Mouse (Mus musculus): ENCODE results near the gene Slc19a3. TPM values are rescaled to one million over a fixed set of nuclear protein-coding genes. Genes with fewer than 3 reads are reported as not detected.

Gene Slc19a3
- 0.10 and 0.13 TPM in 2 replicates for polyA plus RNA-seq (2012; rRNA removed)

DNA sequence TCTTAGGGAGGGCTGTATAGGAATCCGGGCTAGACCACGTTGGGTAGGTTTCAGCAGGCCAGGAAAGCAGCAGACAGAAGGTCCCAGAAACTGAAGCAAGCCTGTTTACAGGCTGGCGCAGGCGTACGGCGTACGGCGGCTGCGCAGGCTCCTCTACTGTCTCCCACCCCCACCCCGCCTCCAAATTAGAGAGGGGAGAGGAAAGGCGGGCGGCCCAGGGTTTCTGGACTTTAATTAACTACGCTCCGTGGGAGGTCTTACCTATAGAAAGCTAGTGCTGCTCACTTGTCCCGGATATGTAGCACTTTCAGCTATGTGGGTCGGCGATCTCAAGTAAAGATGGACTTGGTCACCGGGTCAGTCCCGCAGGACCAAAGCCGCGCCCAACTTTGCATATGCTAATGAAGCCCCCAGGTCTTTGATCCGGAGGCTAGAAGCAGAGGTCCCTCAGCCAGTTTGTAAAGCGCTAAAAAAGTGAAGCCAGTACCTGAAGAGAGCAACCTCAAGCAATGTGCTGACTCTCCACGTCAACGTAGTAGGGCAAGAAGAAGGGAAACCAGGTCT lies at the start of gene Slc19a3:
Gene Slc19a3, minus strand, starts transcription at position 340 of the 564 bp plus-strand sequence.

DNA sequence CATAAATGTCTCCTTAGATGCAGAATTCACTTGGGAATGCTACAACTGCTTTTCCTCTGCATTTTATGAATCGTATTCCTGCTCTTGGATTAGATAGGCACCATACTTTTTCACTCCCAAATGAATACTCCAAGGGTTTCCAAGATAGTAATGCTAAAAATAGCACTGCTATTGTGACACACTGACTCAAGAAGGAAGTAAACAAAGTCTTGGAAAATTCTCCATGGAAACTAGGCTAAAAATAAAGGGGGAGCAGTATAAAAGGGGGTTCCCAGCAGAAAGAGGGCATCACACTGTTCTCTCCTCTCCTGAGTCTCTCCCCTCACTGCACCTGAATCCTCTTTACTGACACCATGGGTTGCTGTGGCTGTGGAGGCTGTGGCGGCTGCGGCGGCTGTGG lies 22.4 kb upstream of the Slc19a3 start, which contains the start of gene Krtap28-13:
Gene Krtap28-13, plus strand, starts transcription at position 288 of the 400 bp plus-strand sequence.

DNA sequence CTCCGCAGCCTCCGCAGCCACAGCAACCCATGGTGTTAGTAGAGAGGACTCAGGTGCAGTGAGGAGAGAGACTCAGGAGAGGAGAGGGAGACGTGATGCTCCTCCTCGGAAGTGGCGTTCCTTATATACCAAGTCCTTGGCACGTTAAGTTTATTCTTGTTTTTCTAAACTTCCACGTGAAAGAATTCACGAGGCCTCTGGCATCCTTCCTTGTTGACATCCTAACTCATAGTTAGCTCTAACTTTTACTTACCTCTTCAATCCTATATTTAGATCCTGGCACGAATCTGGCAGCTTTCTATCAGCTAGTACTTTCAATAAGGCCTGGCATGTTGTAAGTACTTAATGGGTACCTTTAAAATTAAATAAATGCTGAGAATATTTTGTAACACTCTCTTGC lies 21.0 kb upstream of the Slc19a3 start, which contains the start of gene A030005K14Rik:
Gene A030005K14Rik, minus strand, starts transcription at position 101 of the 400 bp plus-strand sequence.

DNA sequence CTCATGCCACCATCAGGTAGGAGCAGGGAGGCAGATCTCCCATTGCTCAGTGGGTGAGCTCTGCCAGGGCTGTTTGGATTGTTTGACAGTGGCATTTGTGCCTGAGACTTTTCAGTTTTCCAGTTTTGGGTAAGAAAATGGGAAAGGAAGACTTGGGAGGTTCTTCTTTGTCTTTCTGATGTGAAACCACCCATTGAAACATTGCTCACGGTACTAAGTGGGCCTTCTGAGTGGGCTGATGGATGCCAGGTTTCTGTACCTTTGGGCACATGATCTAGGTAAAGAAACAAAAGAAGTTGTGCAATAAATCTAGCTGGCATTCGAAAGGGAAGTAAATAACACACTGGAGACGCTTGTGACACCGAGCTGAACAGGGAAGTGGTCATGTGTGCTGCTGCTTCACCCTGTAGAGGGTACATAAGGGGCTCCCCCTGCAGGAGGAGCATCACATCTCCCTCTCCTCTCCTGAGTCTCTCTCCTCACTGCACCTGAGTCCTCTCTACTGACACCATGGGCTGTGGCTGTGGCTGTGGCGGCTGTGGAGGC lies 6.7 kb upstream of the Slc19a3 start, which contains the start of gene Gm47969:
Gene Gm47969, plus strand, starts transcription at position 51 of the 546 bp plus-strand sequence.

DNA sequence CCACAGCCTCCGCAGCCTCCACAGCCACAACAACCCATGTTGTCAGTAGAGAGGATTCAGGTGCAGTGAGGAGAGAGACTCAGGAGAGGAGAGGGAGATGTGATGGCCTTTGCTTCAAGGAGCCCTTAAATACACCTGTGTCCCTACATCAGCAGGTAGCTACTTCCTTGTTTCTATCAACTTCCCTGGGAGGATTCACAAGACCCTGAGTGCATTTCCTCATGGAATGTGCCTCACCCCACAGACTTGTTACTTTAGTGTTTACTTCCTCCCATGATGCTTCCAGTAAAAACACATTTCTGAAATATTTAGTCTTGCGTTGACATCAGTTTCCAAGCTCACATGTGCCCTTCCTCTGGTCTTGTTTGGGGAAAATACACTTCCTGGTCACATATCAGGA lies 4.1 kb upstream of the Slc19a3 start, which contains the start of gene Krtap28-10:
Gene Krtap28-10, minus strand, starts transcription at position 101 of the 400 bp plus-strand sequence.

DNA sequence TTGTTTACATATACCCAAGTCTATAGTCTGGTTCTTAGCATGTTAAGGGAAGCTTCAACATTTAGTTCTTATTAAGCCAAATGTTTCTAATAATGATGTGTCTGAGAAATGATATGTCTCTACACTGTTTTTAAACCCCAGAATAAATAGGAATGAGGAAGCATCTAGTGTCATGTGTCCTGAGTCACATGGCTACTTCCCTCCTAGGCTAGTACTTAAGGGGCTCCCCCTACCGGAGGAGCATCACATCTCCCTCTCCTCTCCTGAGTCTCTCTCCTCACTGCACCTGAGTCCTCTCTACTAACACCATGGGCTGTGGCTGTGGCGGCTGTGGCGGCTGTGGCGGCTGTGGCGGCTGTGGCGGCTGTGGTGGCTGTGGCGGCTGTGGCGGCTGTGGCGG lies 37.9 kb downstream of the Slc19a3 start, which contains the start of gene Gm47959:
Gene Gm47959, plus strand, starts transcription at position 243 of the 400 bp plus-strand sequence.

Other genes starting within 250 kb of the Slc19a3 start
- gene Agfg1, start 199.0 kb downstream of the Slc19a3 start, polyA plus RNA-seq (2012; rRNA removed) = 23.7 and 25.0 TPM in 2 replicates
- 0.78 and 0.95 TPM in 2 replicates for gene A030005L19Rik, start 125.1 kb downstream of the Slc19a3 start, polyA plus RNA-seq (2012; rRNA removed)
- gene A030014E15Rik, start 113.5 kb downstream of the Slc19a3 start, polyA plus RNA-seq (2012; rRNA removed) = 0.04 and 0.09 TPM in 2 replicates
- gene Gm6217, start 107.0 kb downstream of the Slc19a3 start, polyA plus RNA-seq (2012; rRNA removed) = not detected in 2 replicates
- not detected in 2 replicates for gene A030003K21Rik, start 95.1 kb downstream of the Slc19a3 start, polyA plus RNA-seq (2012; rRNA removed)
- not detected in 2 replicates for gene Gm7544, start 82.4 kb downstream of the Slc19a3 start, polyA plus RNA-seq (2012; rRNA removed)
- gene Gm47955, start 78.2 kb downstream of the Slc19a3 start, polyA plus RNA-seq (2012; rRNA removed) = not detected in 2 replicates
- not detected in 2 replicates for gene Gm47959, start 37.9 kb downstream of the Slc19a3 start, polyA plus RNA-seq (2012; rRNA removed)
- not detected in 2 replicates for gene Krtap28-10, start 4.0 kb upstream of the Slc19a3 start, polyA plus RNA-seq (2012; rRNA removed)
- not detected in 2 replicates for gene Gm47969, start 6.5 kb upstream of the Slc19a3 start, polyA plus RNA-seq (2012; rRNA removed)
- gene A030005K14Rik, start 20.9 kb upstream of the Slc19a3 start, polyA plus RNA-seq (2012; rRNA removed) = not detected in 2 replicates
- 0.07 TPM in 1 of 2 replicates, not detected in the other for gene Krtap28-13, start 22.5 kb upstream of the Slc19a3 start, polyA plus RNA-seq (2012; rRNA removed)
- 0.16 and 0.19 TPM in 2 replicates for gene Ccl20, start 78.3 kb upstream of the Slc19a3 start, polyA plus RNA-seq (2012; rRNA removed)
- 0.03 TPM in 1 of 2 replicates, not detected in the other for gene Daw1, start 121.3 kb upstream of the Slc19a3 start, polyA plus RNA-seq (2012; rRNA removed)